Mouse (Mus musculus): ENCODE results near the gene Ash1l.
A peak's percentile ranks its signal among the peaks of the same experiment; 100 is the strongest.
"Not testable (repeated sequence)": the region's sequence is repeated elsewhere in the genome, so short reads cannot be mapped to it uniquely, and the experiment has no call there.

Gene Ash1l

GRCm38 (mm10) chr3:88953736-88954135 lies 3.3 kb downstream of the Ash1l start:
- no peak for DNase-seq (ENCODE audit: low read depth, low spot score)

DNA sequence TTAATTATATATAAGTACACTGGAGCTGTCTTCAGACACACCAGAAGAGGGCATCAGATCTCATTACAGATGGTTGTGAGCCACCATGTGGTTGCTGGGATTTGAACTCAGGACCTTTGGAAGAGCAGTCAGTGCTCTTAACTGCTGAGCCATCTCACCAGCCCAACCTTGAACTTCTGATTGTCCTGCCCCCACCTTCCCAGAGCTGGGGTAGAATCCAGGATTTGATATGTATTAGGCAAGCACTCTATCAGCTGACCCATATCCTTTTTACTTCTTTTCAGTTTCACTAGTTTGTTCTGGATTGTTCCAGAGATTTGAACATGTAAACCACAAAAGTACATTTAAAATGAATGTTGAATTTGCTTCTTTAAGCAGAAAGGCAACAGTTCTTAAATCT lies 12.8 kb downstream of the Ash1l start:
- DNase-seq (ENCODE audit: low read depth, low spot score): not testable (repeated sequence)

DNA sequence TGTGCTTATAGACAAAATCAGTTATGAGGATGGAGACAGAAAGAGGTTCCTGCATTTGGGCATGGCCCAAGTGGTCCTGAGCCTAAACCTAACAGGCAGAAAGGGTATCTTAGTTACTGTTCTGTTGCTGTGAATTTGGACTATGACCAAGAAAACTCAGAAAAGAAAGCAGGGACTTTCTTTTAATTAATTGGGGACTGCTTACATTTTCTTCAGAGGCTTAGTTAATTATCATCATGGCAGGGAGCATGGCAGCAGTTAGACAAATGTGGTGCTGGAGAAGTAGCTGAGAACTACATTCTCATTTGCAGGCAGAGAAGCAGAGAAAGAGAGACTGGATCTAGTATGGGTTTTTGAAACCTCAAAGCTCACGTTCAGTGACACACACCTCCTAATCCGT lies 24.6 kb downstream of the Ash1l start:
- no peak for DNase-seq (ENCODE audit: low read depth, low spot score)

GRCm38 (mm10) chr3:88981206-88982010 lies 31.0 kb downstream of the Ash1l start:
- DNase-seq (ENCODE audit: low read depth, low spot score): no peak

- no peak for DNase-seq (ENCODE audit: low read depth, low spot score)
These were observed 33.5 kb downstream of the Ash1l start for GRCm38 (mm10) chr3:88983921-88984381.

DNA sequence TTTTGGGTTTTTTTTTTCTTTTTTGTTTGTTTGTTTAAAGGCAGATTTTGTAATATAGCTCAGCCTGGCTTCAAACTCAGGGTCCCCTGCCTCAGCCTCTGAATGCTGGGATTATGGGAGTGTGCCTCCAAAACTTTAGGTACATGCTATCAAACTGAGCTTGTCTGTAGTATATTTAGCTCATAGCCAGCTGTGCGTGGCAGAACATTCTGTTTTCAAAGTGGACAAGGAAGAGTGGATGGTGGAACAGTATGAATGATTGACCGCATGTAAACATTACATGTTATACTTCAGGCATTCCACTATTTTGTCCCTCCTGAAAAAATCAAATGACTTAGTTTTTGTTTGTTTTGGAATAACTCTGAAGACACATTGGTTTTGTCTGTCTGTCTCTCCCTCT lies 42.4 kb downstream of the Ash1l start:
- DNase-seq (ENCODE audit: low read depth, low spot score): no peak

GRCm38 (mm10) chr3:89001536-89001935 lies 51.1 kb downstream of the Ash1l start:
- no peak for DNase-seq (ENCODE audit: low read depth, low spot score)

- DNase-seq (ENCODE audit: low read depth, low spot score): not testable (repeated sequence)
These were observed 80.5 kb downstream of the Ash1l start for GRCm38 (mm10) chr3:89030896-89031295.

GRCm38 (mm10) chr3:89043359-89043758 lies 92.9 kb downstream of the Ash1l start:
- DNase-seq (ENCODE audit: low read depth, low spot score): no peak

DNA sequence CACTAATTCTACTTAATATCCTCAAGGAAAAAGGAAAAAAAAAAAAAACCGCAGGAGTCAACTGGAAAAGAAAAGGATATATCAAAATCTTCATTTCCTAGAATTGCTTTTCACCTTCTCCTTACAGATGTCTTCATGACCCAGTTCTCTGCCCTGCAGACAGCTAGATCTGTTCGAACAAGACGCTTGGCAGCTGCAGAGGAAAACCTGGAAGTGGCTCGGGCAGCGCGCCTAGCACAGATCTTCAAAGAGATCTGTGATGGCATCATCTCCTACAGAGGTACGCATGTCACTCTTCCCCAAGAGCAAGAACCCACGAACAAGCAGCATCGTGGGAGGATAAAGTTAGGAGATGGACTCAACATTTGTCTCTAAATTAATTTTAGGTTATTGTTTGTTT lies 107.9 kb downstream of the Ash1l start:
- DNase-seq (ENCODE audit: low read depth, low spot score): no peak

- peak; percentile 8 for DNase-seq (ENCODE audit: low read depth, low spot score)
These were observed 108.4 kb downstream of the Ash1l start for GRCm38 (mm10) chr3:89058783-89059182.

DNA sequence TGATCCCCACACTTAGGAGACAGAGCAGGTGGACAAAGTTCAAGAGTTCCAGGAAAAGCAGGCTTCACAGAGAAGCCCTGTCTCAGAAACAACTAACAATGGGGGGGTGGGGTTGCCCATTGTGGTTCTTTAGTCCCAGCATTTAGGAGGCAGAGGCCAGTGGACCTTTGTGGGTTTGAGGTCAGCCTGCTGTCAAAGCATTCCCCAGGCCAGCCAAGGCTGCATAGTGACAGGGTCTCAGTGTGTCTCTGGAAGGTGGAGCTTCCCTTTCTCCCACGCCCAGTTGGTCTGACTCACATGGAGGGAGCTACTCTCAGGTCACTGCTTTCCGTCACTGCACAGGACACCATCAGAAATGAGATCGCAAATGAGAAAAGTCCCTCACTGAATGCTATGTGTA lies 111.3 kb downstream of the Ash1l start:
- no peak for DNase-seq (ENCODE audit: low read depth, low spot score)

DNA sequence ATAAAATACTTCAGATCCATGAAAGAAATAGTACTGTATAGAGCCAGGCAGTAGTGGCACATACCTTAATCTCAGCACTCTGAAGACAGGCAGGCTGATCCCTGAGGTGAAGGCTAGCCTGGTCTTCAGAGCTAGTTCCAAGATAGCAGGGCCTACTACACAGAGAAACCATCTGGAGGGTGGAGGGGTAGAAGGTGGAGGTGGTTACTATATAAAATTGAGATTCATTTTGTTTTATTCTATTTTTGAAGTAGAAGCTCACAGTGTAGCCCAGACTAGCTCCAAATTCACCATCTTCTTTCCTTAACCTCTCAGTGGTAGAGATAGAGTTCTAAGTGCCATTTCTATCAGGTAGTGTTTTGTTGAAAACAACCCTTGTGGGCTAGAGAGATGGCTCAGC lies 116.8 kb downstream of the Ash1l start:
- no peak for DNase-seq (ENCODE audit: low read depth, low spot score)

GRCm38 (mm10) chr3:89077383-89077782 lies 127.0 kb downstream of the Ash1l start:
- no peak for DNase-seq (ENCODE audit: low read depth, low spot score)

DNA sequence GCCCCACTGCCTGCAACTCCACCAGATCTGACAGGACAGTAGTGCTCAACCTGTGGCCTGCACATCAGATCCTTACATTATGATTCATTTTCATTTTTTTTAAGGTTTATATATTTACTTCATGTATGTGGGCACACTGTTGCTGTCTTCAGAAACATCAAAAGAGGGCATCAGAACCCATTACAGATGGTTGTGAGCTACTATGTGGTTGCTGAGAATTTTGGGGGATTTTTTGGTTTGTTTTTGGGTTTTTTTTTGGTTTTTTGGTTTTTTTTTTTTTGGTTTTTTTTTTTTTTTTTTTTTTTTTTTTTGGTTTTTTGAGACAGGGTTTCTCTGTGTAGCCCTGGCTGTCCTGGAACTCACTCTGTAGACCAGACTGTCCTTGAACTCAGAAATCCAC lies 131.9 kb downstream of the Ash1l start:
- not testable (repeated sequence) for DNase-seq (ENCODE audit: low read depth, low spot score)

DNA sequence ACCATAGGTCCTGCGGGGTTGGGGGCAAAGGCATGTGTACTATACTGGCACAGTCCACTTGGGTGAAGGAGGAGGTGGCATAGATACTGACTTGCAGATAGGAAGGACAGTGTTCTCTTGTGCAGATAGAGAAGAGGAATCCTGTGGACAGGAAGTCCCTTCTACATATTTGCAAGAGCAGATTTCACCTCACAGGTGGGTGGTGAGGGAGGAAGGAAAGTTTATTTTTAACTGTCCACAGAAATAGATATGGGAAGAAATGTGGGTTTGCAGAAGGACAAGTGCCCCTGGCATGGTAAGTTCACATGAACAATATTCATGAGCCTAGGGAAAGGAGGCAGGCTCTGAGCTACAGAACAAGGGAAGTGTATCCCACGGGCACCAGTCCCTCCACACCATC lies 133.7 kb downstream of the Ash1l start:
- DNase-seq (ENCODE audit: low read depth, low spot score): no peak

GRCm38 (mm10) chr3:89084654-89085190 lies 134.3 kb downstream of the Ash1l start:
- no peak for DNase-seq (ENCODE audit: low read depth, low spot score)

DNA sequence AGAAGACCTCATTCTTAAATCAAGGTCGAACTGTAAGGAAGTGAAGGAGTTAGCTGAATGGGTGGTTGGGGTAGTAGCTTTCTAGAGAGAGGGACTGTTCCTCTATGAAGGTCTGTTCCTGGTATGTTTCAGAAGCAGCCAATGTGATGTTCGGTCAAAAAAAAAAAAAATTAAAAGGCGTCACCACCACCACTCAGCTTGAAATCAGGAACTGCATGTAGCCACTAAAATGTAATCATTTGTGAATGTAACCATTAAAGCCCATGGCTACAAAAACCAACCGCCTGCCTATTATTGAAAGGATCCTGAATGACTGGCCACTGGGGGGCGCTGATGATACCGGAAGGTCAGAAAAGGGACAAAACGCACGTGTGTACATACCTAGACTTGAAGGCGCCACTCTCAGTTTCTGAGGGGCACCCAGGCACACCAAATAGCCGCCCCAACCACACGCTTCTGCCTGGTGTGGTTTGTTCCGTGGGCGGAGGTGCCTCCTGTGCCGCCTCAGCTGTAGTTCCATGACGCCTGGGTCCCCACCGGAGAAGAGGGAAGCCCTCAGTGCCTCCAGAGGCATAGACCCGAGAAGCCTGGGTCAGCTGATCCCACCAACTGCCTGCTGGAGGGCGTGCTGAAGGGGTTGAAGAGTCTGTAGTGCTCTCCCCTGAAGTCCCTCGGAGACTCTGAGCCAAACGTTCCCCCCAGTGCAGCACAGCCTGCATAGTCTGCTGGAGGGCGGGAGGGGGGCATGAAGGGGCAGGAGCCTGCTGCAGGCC lies 137.1 kb downstream of the Ash1l start:
- no peak for DNase-seq (ENCODE audit: low read depth, low spot score)

GRCm38 (mm10) chr3:89088974-89089373 lies 138.6 kb downstream of the Ash1l start:
- DNase-seq (ENCODE audit: low read depth, low spot score): no peak

DNA sequence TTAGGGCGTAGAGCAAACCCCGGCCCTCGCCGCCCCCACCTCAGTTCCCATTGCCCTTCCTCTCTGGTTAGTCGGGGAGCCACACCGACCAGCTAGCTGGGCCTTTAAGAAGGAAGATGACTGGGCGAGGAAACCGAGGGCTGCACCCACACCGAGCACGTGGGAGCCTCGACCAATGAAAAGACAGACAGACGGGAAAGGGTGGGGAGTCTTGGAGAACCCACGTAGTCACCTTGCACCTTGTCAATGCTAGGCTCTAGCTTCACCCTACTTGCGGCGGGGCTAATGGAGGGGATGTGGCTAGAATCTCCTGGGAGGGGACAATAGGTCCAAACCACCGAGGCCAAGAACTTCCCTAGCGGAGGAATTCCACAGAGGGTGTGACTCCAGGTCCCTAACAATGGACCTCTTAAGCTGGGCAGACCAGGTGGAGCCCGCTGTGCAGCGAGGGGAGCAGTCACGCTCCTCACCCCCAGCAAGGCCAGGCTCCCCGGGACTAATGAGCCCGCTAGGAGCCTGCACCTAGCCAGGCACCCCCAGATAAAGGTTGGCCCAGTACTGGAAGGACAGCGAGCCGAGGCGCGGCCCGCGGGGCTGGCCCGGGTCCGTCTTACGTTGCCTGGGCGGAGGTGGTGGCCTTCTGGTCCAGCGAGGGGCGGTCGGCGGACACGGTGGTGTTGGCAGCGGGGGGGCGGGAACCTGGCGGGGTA lies 139.6 kb downstream of the Ash1l start:
- DNase-seq (ENCODE audit: low read depth, low spot score): no peak

DNA sequence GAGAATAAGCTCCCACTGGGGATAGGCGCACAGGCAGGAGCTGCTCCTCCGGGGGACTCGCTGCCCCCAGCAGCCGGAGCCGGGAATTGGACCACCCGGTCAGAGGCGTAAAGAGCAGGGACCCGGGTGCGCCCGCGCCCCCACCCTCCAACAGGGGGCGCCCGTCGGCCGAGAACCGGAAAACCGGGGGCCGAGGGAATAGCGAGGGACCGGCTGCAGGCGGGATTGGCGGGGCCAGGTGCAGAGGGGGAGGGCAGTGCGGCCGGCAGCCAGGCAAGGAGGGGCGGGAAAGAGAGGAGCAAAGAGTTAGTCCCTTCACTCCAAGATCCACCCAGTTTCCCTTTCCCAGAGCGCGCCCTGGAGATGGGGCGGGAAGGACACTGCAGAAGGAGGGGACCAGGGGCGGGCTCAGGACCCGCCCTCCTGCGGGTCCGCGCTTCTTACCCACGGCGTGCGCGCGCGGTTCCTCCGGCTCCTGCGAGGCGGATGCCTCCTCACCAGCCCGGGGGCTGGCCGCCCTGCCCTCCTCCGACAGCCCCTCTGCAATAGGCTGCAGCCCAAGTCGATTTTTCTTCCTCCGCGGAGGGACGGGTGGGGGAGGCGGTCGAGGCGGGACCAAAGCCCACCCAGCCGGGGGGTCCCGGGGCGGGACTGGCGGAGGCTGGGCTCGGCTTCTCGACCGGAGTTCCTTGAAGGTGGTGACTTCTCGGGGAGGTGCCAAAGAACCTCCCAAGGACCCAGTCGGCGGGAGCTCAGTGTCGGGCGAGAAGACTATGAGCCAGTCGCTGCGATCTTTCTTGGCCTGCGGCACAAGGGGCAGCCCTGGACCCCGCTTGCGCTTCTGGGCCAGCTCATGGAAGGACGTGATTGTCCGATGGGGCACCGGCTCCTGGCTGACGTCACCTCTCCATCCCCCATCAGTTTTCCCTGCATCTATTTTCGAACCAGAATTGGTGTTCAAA lies 140.6 kb downstream of the Ash1l start:
- no peak for DNase-seq (ENCODE audit: low read depth, low spot score)

Measured in retina, adult 2 months (tissue).